Mouse (Mus musculus) stomach, postnatal 0 days (tissue): ENCODE results near the gene Dlx4. TPM values are rescaled to one million over a fixed set of nuclear protein-coding genes. Genes with fewer than 3 reads are reported as not detected.
A peak's percentile ranks its signal among the peaks of the same experiment; 100 is the strongest.

Experiments used
- ATAC-seq: fragments of 200-750 bp; cut with Nextera tagmentation; 2 replicates; pipeline ENCODE4 v1.8.0; 2017; ENCODE audit not compliant: low FRiP score, low TSS enrichment
- DNase-seq: peaks from one replicate; pipeline ENCODE4 v3.0.0-alpha.2; 2016; ENCODE audit warnings: low spot score
- H3K27ac ChIP-seq: fragments of 300-500 bp; sonication (generic); replicated peaks from 2 replicates; pipeline ENCODE4 v1.5.1; 2014; ENCODE audit warnings: mild to moderate bottlenecking, control low read depth
- H3K27me3 ChIP-seq: fragments of 300-500 bp; sonication (generic); 2 replicates; pipeline ENCODE4 v1.6.1; 2014; ENCODE audit warnings: low read length; ENCODE audit not compliant: control insufficient read depth, insufficient read depth
- H3K36me3 ChIP-seq: fragments of 300-500 bp; sonication (generic); 2 replicates; pipeline ENCODE4 v1.6.1; 2014; ENCODE audit warnings: low read length, mixed read lengths; ENCODE audit not compliant: control insufficient read depth, insufficient read depth
- H3K4me1 ChIP-seq: fragments of 300-500 bp; sonication (generic); replicated peaks from 2 replicates; pipeline ENCODE4 v1.6.1; 2014; ENCODE audit warnings: antibody characterized with exemption; ENCODE audit not compliant: control insufficient read depth, insufficient read depth
- H3K4me2 ChIP-seq: fragments of 300-500 bp; sonication (generic); replicated peaks from 2 replicates; pipeline ENCODE4 v1.6.1; 2014; ENCODE audit warnings: low read depth, mild to moderate bottlenecking, control low read depth, moderate library complexity
- H3K4me3 ChIP-seq: fragments of 300-500 bp; sonication (generic); 2 replicates; pipeline ENCODE4 v1.5.1; 2014; ENCODE audit warnings: low read depth, low read length, control low read depth
- H3K9ac ChIP-seq: fragments of 300-500 bp; sonication (generic); 2 replicates; pipeline ENCODE4 v1.6.1; 2014; ENCODE audit warnings: mild to moderate bottlenecking, low read length, control low read depth, mixed read lengths
- H3K9me3 ChIP-seq: fragments of 300-500 bp; sonication (generic); 2 replicates; pipeline ENCODE4 v1.6.1; 2016; ENCODE audit warnings: low read length; ENCODE audit not compliant: control insufficient read depth
- CTCF ChIP-seq: IDR thresholded peaks from 2 replicates; pipeline ENCODE4 v1.5.1; 2016; ENCODE audit warnings: antibody characterized with exemption, low read depth, mild to moderate bottlenecking, moderate library complexity
- EP300 ChIP-seq: optimal IDR thresholded peaks from 2 replicates; pipeline ENCODE3; 2016; ENCODE audit warnings: antibody characterized with exemption
- WGBS: fragments of 180-500 bp; shearing (Covaris S2); extraction: QIAGEN DNeasy Blood & Tissue Kit; methylation state at CpG from one replicate; pipeline ENCODE4 v1.1.7; 2014; 5-methylcytosine and 5-hydroxymethylcytosine counted together
- polyA plus RNA-seq: library from polyadenylated mRNA; unstranded; fragments of >200 nt; fragmentation: Nextera tagmentation; extraction: Ambion mirVana; gene quantifications from 2 replicates; pipeline ENCODE4 v1.2.1, GENCODE M21; 2015

Dlx4 gene
- polyA plus RNA-seq, 1 experiment from 2014 or later: 1.6 TPM

DNA sequence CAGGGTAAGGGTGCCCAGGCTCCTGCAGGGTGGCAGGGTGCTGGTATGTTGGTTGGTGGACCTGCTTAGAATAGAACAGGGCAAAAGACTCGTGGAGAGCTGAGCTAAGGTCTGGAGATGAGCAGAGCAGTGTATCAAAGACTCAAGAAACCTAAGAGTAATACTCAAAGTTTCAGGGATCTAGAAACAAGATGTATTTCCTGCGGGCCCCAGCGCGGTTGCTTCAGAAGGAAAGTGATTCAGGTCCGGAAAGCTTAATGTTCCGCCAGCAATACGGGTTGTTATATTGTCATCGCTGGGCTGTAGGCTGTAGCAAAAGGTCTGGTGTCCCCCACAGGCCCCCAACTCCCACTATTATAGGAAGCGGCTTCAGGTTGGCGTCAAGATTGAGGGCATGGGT is 3.8 kb downstream of the Dlx4 start:
- H3K36me3 ChIP-seq: no peaks in the 10 kb centered on the region
- H3K27ac ChIP-seq: no peak overlapping the region
- 27% methylated on average over 10 of the region's 10 CpGs for WGBS
- DNase-seq: no peak
- no peak for ATAC-seq
- peaks cover 10% of the 10 kb centered on the region; the same call in 1 of the 2 replicates for H3K4me1 ChIP-seq
- H3K4me2 ChIP-seq: no peak overlapping the region
- H3K9me3 ChIP-seq: no peaks in the 10 kb centered on the region
- H3K27me3 ChIP-seq: peaks cover 32% of the 10 kb centered on the region; the same call in 1 of the 2 replicates
- no peak overlapping the region for H3K4me3 ChIP-seq
- H3K9ac ChIP-seq: no peak overlapping the region
- TF ChIP-seq EP300: no peak
- no peak for TF ChIP-seq CTCF

DNA sequence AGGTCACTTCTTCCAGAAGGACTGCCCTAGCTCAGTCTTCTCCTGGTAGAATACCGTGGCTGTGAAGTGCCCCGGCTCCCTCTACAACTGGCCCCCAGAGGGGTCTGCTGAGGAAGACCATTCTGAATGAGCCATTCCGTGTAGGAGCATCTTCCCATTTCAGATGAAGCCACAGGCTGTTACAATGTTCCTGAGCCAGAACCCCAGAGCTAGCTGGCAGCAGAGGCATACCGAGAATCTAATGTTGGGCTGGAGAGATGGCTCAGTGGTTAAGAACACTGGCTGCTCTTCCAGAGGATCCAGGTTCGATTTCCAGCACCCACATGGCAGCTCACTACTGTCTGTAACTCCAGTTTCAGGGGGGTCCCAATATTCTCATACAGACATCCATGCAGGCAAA is 6.2 kb downstream of the Dlx4 start:
- peaks cover 23% of the 10 kb centered on the region; the same call in 1 of the 2 replicates for H3K27me3 ChIP-seq
- no peak overlapping the region for H3K9ac ChIP-seq
- no peak overlapping the region for H3K4me3 ChIP-seq
- no peak overlapping the region for H3K4me2 ChIP-seq
- H3K4me1 ChIP-seq: no peaks in the 10 kb centered on the region
- no peaks in the 10 kb centered on the region for H3K9me3 ChIP-seq
- 72% methylated on average over 5 of the region's 5 CpGs for WGBS
- TF ChIP-seq CTCF (no peak), EP300 (no peak)
- no peak for DNase-seq
- no peak overlapping the region for H3K27ac ChIP-seq
- ATAC-seq: no peak
- H3K36me3 ChIP-seq: no peaks in the 10 kb centered on the region

DNA sequence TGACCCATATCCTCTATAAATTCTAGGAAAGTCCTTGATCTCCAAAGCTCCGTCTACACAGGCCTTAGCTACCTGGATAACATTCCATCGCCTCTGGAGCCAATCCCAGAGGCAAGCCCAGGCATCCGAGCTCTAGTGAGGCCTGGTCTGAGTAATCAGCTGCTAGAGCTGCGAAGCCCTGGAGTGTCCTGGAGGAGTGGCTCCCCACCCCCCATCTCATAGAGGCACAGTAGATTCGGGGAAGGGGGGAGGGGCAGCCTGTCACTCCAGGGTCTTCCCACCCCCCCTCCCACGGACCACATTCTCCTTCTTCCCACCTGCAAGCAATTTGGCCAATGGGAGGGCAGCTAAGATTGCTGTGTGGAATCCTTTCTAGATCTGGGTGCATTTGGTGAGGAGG is 8.8 kb downstream of the Dlx4 start:
- no peak for DNase-seq

DNA sequence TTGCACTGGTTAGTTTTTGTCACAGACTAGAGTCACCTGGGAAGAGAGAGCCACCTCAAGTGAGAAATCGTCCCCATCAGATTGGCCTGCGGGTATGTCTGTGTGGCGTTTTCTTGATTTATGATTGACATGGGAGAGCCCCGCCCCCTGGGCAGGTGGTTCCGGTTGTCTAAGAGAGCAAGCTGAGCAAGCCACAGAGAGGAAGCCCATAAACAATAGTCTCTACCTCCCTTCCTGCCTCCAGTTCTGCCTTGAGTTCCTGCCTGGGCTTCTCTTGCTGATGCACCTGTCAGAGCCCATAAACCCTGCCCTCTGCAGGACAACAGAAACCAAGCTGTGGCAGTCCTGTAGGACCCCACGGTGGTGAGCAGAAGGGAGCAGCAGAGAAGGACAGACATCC is 12.7 kb downstream of the Dlx4 start:
- WGBS: 59% methylated on average over 6 of the region's 6 CpGs
- ATAC-seq (no peak), DNase-seq (no peak)
- Histone ChIP-seq H3K27ac (no peak overlapping the region), H3K36me3 (no peaks in the 10 kb centered on the region), H3K4me2 (no peak overlapping the region), H3K4me1 (no peaks in the 10 kb centered on the region), H3K9ac (no peak overlapping the region), H3K9me3 (no peaks in the 10 kb centered on the region), H3K27me3 (no peaks in the 10 kb centered on the region), H3K4me3 (no peak overlapping the region)
- no peak for TF ChIP-seq EP300
- peak; percentile 8; the same call in 1 of the 2 replicates for TF ChIP-seq CTCF

More for the DNA sequence above, 8.8 kb downstream of the Dlx4 start:
- 29% methylated on average over 6 of the region's 6 CpGs for WGBS
- Histone ChIP-seq H3K4me1 (no peaks in the 10 kb centered on the region), H3K27me3 (peaks cover 10% of the 10 kb centered on the region; the same call in 1 of the 2 replicates), H3K4me2 (no peak overlapping the region), H3K27ac (no peak overlapping the region), H3K4me3 (no peak overlapping the region), H3K36me3 (no peaks in the 10 kb centered on the region), H3K9me3 (no peaks in the 10 kb centered on the region), H3K9ac (no peak overlapping the region)
- ATAC-seq: 0 out of 2 replicates have a peak, but pooled peaks have one; percentile 32
- TF ChIP-seq EP300: no peak
- TF ChIP-seq CTCF: no peak

DNA sequence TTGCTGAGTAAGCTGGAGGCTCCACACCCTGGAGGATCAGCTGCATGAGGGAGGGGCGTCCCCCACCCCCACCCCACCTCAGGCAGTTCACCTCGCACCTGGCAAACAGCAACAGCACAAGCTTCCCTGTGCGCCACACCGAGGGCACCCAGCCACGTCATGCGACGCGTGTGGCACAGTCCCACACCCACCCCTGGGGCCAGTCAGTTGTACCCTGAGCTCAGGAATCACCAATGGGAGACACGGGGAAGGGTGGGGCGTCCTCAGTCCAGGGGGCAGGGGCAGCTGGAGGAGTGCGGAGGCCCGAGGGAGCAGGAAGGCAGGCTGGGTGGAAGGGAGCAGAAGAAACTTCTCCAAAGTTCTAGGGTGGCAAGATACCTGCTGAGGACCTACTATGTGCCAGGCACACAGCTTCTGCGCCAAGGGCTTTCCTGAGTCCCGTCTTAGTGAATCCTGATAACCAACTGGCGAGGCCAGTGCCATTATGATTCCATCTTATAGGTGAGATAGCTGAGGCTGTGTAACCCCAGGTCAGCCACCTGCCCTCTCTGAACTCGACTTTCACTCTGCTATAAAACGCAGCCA is 15.3 kb downstream of the Dlx4 start:
- Histone ChIP-seq H3K9me3 (no peaks in the 10 kb centered on the region), H3K27me3 (no peaks in the 10 kb centered on the region), H3K27ac (no peak overlapping the region), H3K4me3 (no peak overlapping the region), H3K4me2 (no peak overlapping the region), H3K4me1 (0 out of 2 replicates have a peak, but pooled peaks cover 5% of the 10 kb centered on the region), H3K9ac (no peak overlapping the region), H3K36me3 (no peaks in the 10 kb centered on the region)
- TF ChIP-seq CTCF (no peak), EP300 (no peak)
- ATAC-seq (peak; percentile 76), DNase-seq (peak; percentile 70)
- 51% methylated on average over 17 of the region's 17 CpGs for WGBS

DNA sequence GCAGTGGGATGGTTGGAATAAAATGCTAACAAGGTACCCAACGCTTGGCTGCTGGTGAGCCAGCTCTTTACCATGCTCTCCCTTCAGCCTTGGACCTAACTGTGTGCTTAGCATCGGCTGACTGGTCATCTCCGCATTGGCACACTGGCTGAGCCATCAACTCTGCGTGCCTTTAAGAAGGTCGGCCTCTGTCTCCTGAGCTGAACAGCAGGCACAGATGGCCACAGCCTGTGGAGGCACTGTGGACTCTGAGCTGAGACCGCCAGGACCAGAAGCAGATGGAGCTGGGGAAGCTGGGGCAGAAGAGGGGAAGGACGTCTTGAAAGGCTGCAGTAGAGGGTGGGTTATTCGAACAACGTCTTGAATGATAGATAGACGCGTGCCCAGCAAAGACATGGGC is 17.7 kb downstream of the Dlx4 start:
- Histone ChIP-seq H3K9ac (no peak overlapping the region), H3K4me3 (no peak overlapping the region), H3K27me3 (peaks cover 3% of the 10 kb centered on the region; the same call in 1 of the 2 replicates), H3K27ac (no peak overlapping the region), H3K4me2 (no peak overlapping the region), H3K4me1 (0 out of 2 replicates have a peak, but pooled peaks cover 5% of the 10 kb centered on the region), H3K9me3 (no peaks in the 10 kb centered on the region), H3K36me3 (no peaks in the 10 kb centered on the region)
- TF ChIP-seq CTCF: no peak
- TF ChIP-seq EP300: no peak
- no peak for ATAC-seq
- no peak for DNase-seq
- WGBS: 67% methylated on average over 11 of the region's 11 CpGs
